Mouse (Mus musculus) embryonic facial prominence, embryonic 14.5 days (tissue): ENCODE measurements at regions not wholly inside any gene's neighbourhood (a gene's known extent, or its start where the extent isn't known, plus 50 kb on each side); places are given as distances from the start of the nearest gene placed in this dataset.

ENCODE experiments used
- ATAC-seq: fragments of 200-750 bp; cut with Nextera tagmentation; 2 replicates; pipeline ENCODE4 v1.8.0; 2017; ENCODE audit warnings: low read depth, moderate number of reproducible peaks, moderate TSS enrichment
- DNase-seq: peaks from one replicate; pipeline ENCODE4 v3.0.0-alpha.2; 2015; ENCODE audit warnings: low spot score
- H3K27ac ChIP-seq: fragments of 300-500 bp; sonication (generic); replicated peaks from 2 replicates; pipeline ENCODE4 v1.5.1; 2014; ENCODE audit warnings: low read depth, mild to moderate bottlenecking, low read length, moderate library complexity
- H3K27me3 ChIP-seq: fragments of 300-500 bp; sonication (generic); replicated peaks from 2 replicates; pipeline ENCODE4 v1.6.1; 2014; ENCODE audit warnings: low read length; ENCODE audit not compliant: control insufficient read depth, insufficient read depth
- H3K36me3 ChIP-seq: fragments of 300-500 bp; sonication (generic); 2 replicates; pipeline ENCODE4 v1.6.1; 2014; ENCODE audit warnings: low read length, mixed read lengths; ENCODE audit not compliant: control insufficient read depth, insufficient read depth
- H3K4me1 ChIP-seq: fragments of 300-500 bp; sonication (generic); 2 replicates; pipeline ENCODE4 v1.6.1; 2014; ENCODE audit warnings: antibody characterized with exemption, low read length; ENCODE audit not compliant: control insufficient read depth, insufficient read depth
- H3K4me2 ChIP-seq: fragments of 300-500 bp; sonication (generic); 2 replicates; pipeline ENCODE4 v1.6.1; 2014; ENCODE audit warnings: low read depth, mild to moderate bottlenecking, low read length, moderate library complexity, mixed read lengths
- H3K4me3 ChIP-seq: fragments of 300-500 bp; sonication (generic); 2 replicates; pipeline ENCODE4 v1.5.1; 2014; ENCODE audit warnings: low read depth, mild to moderate bottlenecking, low read length
- H3K9ac ChIP-seq: fragments of 300-500 bp; sonication (generic); 2 replicates; pipeline ENCODE4 v1.6.1; 2014; ENCODE audit warnings: low read depth, mild to moderate bottlenecking, low read length, moderate library complexity, mixed read lengths
- H3K9me3 ChIP-seq: fragments of 300-500 bp; sonication (generic); 2 replicates; pipeline ENCODE4 v1.6.1; 2016; ENCODE audit warnings: low read length; ENCODE audit not compliant: control insufficient read depth
- WGBS: fragments of 180-500 bp; shearing (Covaris S2); extraction: QIAGEN DNeasy Blood & Tissue Kit; methylation state at CpG from one replicate; pipeline ENCODE4 v1.1.7; 2014; 5-methylcytosine and 5-hydroxymethylcytosine counted together

DNA sequence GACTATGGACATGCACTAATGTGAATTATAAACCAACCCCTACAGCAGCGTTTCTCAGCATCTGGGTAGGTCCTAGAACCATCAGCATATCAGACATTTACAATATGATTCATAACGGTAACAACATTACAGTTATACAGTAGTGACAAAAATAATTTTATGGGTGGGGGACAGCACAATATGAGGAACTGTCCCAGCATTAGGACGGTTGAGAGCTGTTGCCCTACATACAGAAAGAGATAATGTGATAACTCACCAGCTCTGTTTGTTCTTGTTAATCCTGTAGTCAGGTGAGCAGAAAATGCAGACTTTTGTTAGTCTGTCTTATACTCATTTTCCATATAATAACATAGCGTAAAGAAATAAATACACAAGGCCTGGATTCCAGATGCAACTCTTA is 319.1 kb downstream of the Elavl2 start:
- Histone ChIP-seq H3K27ac (no peak overlapping the region), H3K36me3 (no peaks in the 10 kb centered on the region), H3K9ac (no peak overlapping the region), H3K4me3 (no peak overlapping the region), H3K27me3 (no peaks in the 10 kb centered on the region), H3K9me3 (no peaks in the 10 kb centered on the region), H3K4me2 (no peak overlapping the region), H3K4me1 (0 out of 2 replicates have a peak, but pooled peaks cover 7% of the 10 kb centered on the region)
- 85% methylated on average over 4 of the region's 4 CpGs for WGBS
- DNase-seq (no peak), ATAC-seq (no peak)

DNA sequence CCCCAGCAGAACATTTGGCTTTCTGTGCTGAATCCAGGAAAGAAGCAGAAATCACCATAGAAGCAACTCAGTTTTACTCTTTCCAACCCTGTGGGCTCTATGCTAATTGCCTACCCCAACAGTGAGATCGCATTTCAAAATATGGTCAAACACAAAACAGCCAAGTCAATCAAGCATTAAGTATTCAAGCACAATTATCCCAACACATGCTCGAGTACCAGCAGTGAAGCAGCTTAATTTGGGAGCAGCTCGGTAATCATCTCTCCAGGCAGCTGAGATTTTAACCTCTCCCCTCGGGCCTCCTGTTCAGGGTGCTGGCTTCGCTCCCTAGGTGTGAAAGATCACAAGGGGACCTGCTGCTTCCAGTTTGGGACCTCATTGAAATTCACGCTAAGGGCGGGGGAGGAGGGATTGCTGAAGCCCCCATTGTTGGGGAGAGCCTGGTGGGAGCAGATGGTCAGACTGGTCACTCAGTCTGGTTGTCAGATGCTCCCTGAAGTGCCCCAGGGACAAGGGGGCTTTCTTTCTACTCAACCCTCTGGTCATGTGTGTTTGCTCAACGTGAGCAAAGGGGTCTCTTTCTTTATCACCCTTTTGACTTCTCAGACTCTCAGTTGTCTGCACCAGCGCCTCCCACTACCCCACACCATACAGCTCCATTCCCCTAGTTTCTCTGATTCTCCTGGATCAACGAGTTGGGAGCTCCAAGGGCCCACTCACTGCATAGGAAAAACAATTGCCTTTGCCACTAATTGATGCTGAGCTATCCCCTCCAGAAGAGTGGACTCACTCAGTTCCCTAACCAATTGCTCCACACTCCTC is 319.8 kb downstream of the Elavl2 start:
- WGBS: 19% methylated on average over 10 of the region's 10 CpGs
- Histone ChIP-seq H3K27me3 (no peaks in the 10 kb centered on the region), H3K9me3 (no peaks in the 10 kb centered on the region), H3K4me2 (no peak overlapping the region), H3K36me3 (no peaks in the 10 kb centered on the region), H3K4me3 (no peak overlapping the region), H3K9ac (no peak overlapping the region), H3K27ac (no peak overlapping the region), H3K4me1 (0 out of 2 replicates have a peak, but pooled peaks cover 7% of the 10 kb centered on the region)
- peak; percentile 51 for DNase-seq
- ATAC-seq: peak; percentile 74

GRCm38 (mm10) chr4:91071263-91071662 is 329.3 kb downstream of the Elavl2 start:
- 89% methylated on average over 2 of the region's 2 CpGs for WGBS
- Histone ChIP-seq H3K9me3 (no peaks in the 10 kb centered on the region), H3K27me3 (no peaks in the 10 kb centered on the region), H3K4me2 (no peak overlapping the region), H3K4me1 (no peaks in the 10 kb centered on the region), H3K36me3 (no peaks in the 10 kb centered on the region), H3K4me3 (no peak overlapping the region), H3K27ac (no peak overlapping the region), H3K9ac (no peak overlapping the region)
- no peak for ATAC-seq
- DNase-seq: no peak

DNA sequence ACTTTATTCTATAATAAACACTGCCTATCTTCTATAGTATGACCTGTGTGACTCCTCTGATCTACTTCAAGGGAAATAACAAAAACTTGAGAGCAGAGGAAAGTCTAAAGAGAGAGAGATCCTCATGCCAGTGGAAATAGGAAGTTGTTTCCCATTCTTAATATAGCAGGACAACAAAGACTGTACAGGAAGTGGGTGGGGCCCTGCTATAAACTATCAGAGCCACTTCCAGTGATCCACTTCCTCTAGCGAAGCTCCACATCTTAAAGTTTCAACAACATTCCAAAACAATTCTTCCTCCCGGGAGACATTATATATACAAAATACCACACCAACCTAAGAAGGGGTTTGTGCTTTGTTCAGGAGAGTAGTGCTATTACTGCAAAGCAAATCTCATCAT is 339.7 kb downstream of the Elavl2 start:
- Histone ChIP-seq H3K4me3 (no peak overlapping the region), H3K9me3 (no peaks in the 10 kb centered on the region), H3K9ac (no peak overlapping the region), H3K27ac (no peak overlapping the region), H3K4me1 (no peaks in the 10 kb centered on the region), H3K36me3 (no peaks in the 10 kb centered on the region), H3K27me3 (no peaks in the 10 kb centered on the region), H3K4me2 (no peak overlapping the region)
- WGBS: 73% methylated on average over 2 of the region's 2 CpGs
- DNase-seq (no peak), ATAC-seq (no peak)

DNA sequence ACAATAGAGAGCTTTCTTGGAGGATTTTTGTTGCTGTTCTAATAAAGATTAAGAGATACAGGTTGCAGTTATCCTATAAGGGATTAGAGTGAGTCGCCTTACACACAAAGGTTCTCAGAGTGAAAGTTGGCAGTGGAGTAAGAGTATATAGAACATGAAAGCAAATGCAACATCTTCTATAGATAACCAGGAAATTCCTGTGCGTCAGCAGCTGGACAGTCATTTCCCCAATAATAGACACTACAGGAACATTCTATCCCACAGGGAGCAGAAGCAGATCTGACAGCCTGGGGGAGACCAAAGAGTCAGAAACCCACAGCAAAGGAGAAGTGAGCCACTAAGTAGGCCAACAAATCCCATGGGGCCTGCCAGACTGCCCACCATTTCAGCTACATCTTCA is 348.7 kb downstream of the Elavl2 start:
- Histone ChIP-seq H3K27ac (no peak overlapping the region), H3K36me3 (no peaks in the 10 kb centered on the region), H3K27me3 (no peaks in the 10 kb centered on the region), H3K4me1 (no peaks in the 10 kb centered on the region), H3K9me3 (no peaks in the 10 kb centered on the region), H3K4me3 (no peak overlapping the region), H3K4me2 (no peak overlapping the region), H3K9ac (no peak overlapping the region)
- ATAC-seq: no peak
- peak; percentile 3 for DNase-seq
- 59% methylated on average over 2 of the region's 2 CpGs for WGBS

- H3K36me3 ChIP-seq: no peaks in the 10 kb centered on the region
- H3K4me3 ChIP-seq: no peak overlapping the region
- WGBS: 92% methylated on average over 2 of the region's 2 CpGs
- no peak overlapping the region for H3K27ac ChIP-seq
- no peaks in the 10 kb centered on the region for H3K27me3 ChIP-seq
- H3K9ac ChIP-seq: no peak overlapping the region
- H3K4me1 ChIP-seq: no peaks in the 10 kb centered on the region
- DNase-seq (no peak), ATAC-seq (no peak)
- H3K4me2 ChIP-seq: no peak overlapping the region
- no peaks in the 10 kb centered on the region for H3K9me3 ChIP-seq
Observed at GRCm38 (mm10) chr4:91029462-91029861, 371.1 kb downstream of the Elavl2 start.

DNA sequence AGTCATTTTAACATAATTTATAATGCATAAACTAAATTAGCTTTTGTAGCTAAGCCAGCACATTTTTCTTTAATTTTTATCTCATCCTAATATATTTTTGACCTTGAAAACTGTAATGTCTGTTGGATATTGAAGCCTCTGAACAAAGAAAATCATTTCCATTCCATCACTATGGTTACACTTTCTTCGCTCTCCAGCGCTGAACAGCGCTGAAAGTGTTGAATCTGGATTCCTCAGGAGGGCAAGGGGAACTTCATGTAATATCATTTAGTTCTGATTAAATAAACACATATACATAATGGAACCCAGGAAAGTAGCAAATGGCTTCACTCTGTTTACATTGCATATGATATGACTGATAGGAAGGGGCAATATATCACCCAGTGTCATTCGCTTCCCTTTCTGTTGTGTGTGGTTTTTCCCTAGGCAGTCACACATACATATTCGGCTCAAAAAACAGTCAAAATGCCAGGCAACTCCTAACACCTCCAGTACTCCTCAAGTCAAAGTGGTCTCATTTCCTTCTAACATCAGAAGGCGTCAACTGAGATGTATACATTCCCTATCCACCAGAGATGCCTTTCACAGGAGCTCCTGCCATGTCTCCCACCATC is 372.5 kb downstream of the Elavl2 start:
- no peaks in the 10 kb centered on the region for H3K9me3 ChIP-seq
- no peak overlapping the region for H3K4me3 ChIP-seq
- H3K9ac ChIP-seq: no peak overlapping the region
- H3K27me3 ChIP-seq: no peaks in the 10 kb centered on the region
- H3K4me2 ChIP-seq: no peak overlapping the region
- no peaks in the 10 kb centered on the region for H3K36me3 ChIP-seq
- ATAC-seq: no peak
- no peak overlapping the region for H3K27ac ChIP-seq
- H3K4me1 ChIP-seq: no peaks in the 10 kb centered on the region
- 83% methylated on average over 6 of the region's 6 CpGs for WGBS
- DNase-seq: no peak

DNA sequence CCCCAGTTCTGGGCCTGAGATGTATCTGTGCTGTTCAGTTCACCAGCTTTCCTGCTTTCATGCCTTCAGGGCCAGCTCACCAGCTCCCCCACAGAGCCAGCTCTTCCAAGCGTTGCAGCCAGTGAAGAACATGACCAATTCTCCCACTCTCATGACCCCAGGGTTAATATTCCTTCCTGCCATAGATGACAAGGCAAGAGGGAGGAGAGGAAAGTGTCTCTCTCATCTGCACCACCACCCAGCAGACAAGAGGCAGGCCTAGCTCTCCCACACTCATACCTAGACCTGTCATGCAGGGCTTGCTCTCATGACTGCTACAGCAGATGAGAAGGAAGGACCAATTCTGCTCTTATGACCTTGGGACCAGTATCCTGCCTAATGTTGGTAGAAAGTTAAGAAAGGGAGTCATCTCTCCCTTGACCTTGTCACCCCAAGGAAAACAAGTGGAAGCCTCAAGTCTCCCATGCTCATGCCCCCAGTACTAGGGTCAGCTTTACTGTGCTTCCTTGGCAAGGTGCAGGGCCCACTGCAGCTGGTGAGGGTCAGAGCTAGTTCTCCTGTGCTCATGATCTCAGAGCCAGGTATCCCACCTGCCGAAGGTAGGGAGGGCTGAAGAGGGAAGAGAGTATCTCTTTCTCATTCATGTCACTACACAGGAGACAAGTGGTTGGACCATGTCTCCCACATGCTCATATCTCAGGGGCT is 404.0 kb downstream of the Elavl2 start:
- DNase-seq: no peak

More for the DNA sequence above, 404.0 kb downstream of the Elavl2 start:
- no peak overlapping the region for H3K9ac ChIP-seq
- H3K4me1 ChIP-seq: no peaks in the 10 kb centered on the region
- WGBS: 57% methylated on average over 2 of the region's 2 CpGs
- peaks cover 4% of the 10 kb centered on the region; the same call in 1 of the 2 replicates for H3K9me3 ChIP-seq
- no peak overlapping the region for H3K27ac ChIP-seq
- no peaks in the 10 kb centered on the region for H3K36me3 ChIP-seq
- H3K4me2 ChIP-seq: no peak overlapping the region
- H3K4me3 ChIP-seq: no peak overlapping the region
- no peaks in the 10 kb centered on the region for H3K27me3 ChIP-seq
- no peak for ATAC-seq
